Mouse (Mus musculus) heart, postnatal 0 days (tissue): ENCODE data around the gene Cmc2. TPM values are rescaled to one million over a fixed set of nuclear protein-coding genes. Genes with fewer than 3 reads are reported as not detected.

Experiments used
- ATAC-seq: fragments of 200-750 bp; cut with Nextera tagmentation; 2 replicates; pipeline ENCODE4 v1.8.0; 2017; ENCODE audit warnings: low read depth, moderate number of reproducible peaks, moderate library complexity; ENCODE audit not compliant: insufficient read depth
- DNase-seq: peaks from one replicate; pipeline ENCODE4 v3.0.0-alpha.2; 2016; ENCODE audit warnings: low spot score
- H3K27ac ChIP-seq: fragments of 300-500 bp; sonication (generic); 2 replicates; pipeline ENCODE4 v1.5.1; 2014; ENCODE audit warnings: low read depth, mild to moderate bottlenecking
- H3K27me3 ChIP-seq: fragments of 300-500 bp; sonication (generic); 2 replicates; pipeline ENCODE4 v1.6.1; 2014; ENCODE audit warnings: low read length, mixed read lengths; ENCODE audit not compliant: control insufficient read depth, insufficient read depth
- H3K36me3 ChIP-seq: fragments of 300-500 bp; sonication (generic); replicated peaks from 2 replicates; pipeline ENCODE4 v1.6.1; 2014; ENCODE audit warnings: low read length, mixed read lengths; ENCODE audit not compliant: control insufficient read depth, insufficient read depth
- H3K4me1 ChIP-seq: fragments of 300-500 bp; sonication (generic); 2 replicates; pipeline ENCODE4 v1.6.1; 2014; ENCODE audit warnings: antibody characterized with exemption; ENCODE audit not compliant: control insufficient read depth, insufficient read depth
- H3K4me2 ChIP-seq: fragments of 300-500 bp; sonication (generic); 2 replicates; pipeline ENCODE4 v1.6.1; 2014; ENCODE audit warnings: low read depth, mild to moderate bottlenecking, low read length, moderate library complexity
- H3K4me3 ChIP-seq: fragments of 300-500 bp; sonication (generic); 2 replicates; pipeline ENCODE4 v1.5.1; 2014; ENCODE audit warnings: low read depth, low read length
- H3K9ac ChIP-seq: fragments of 300-500 bp; sonication (generic); replicated peaks from 2 replicates; pipeline ENCODE4 v1.6.1; 2014; ENCODE audit warnings: low read depth, low read length, mixed read lengths
- H3K9me3 ChIP-seq: fragments of 300-500 bp; sonication (generic); replicated peaks from 2 replicates; pipeline ENCODE4 v1.6.1; 2016; ENCODE audit warnings: low read length; ENCODE audit not compliant: control insufficient read depth
- CTCF ChIP-seq: IDR thresholded peaks from 2 replicates; pipeline ENCODE4 v1.5.1; 2016; ENCODE audit warnings: antibody characterized with exemption, control low read depth, low read depth
- EP300 ChIP-seq: IDR thresholded peaks from 2 replicates; pipeline ENCODE4 v1.6.1; 2016; ENCODE audit warnings: antibody characterized with exemption, low read depth
- WGBS: fragments of 180-500 bp; shearing (Covaris S2); extraction: QIAGEN DNeasy Blood & Tissue Kit; methylation state at CpG from one replicate; pipeline ENCODE4 v1.1.7; 2014; 5-methylcytosine and 5-hydroxymethylcytosine counted together
- polyA plus RNA-seq: library from polyadenylated mRNA; unstranded; fragments of >200 nt; fragmentation: Nextera tagmentation; extraction: Ambion mirVana; gene quantifications from 2 replicates; pipeline ENCODE4 v1.2.1, GENCODE M21; 2015
- total RNA-seq: library from RNA; depleted of rRNA; stranded (reverse); fragments of >200 nt; gene quantifications from 2 replicates; pipeline ENCODE4 v1.2.3, GENCODE M21; 2014; ENCODE audit warnings: low replicate concordance

Gene Cmc2
- total and polyA plus RNA-seq, 2 experiments from 2014 or later = 37.2 to 139 TPM

GRCm38 (mm10) chr8:116943555-116944384 lies 22.5 kb upstream of the Cmc2 start:
- H3K4me2 ChIP-seq = peak overlapping the region; percentile 93
- peak overlapping the region; percentile 63 for H3K27ac ChIP-seq
- peaks cover 31% of the 10 kb centered on the region for H3K4me1 ChIP-seq
- no peaks in the 10 kb centered on the region for H3K27me3 ChIP-seq
- peak overlapping the region; percentile 99 for H3K4me3 ChIP-seq
- under 1% methylated on average over 45 of the region's 62 CpGs for WGBS
- no peaks in the 10 kb centered on the region for H3K9me3 ChIP-seq
- H3K36me3 ChIP-seq = no peaks in the 10 kb centered on the region
- TF ChIP-seq EP300 = no peak
- no peak for TF ChIP-seq CTCF
- ATAC-seq (peak; percentile 30), DNase-seq (peak; percentile 30)
- peak overlapping the region; percentile 94 for H3K9ac ChIP-seq

GRCm38 (mm10) chr8:116943161-116943554 lies 21.9 kb upstream of the Cmc2 start, which contains the start of gene Atmin:
Gene Atmin, plus strand, starts transcription at chr8:116943393.
- Histone ChIP-seq H3K27me3 (no peaks in the 10 kb centered on the region), H3K4me3 (peak within 1 kb of the TSS; percentile 99), H3K27ac (peak within 1 kb of the TSS; percentile 63), H3K9ac (peak within 1 kb of the TSS; percentile 94), H3K9me3 (no peaks in the 10 kb centered on the region), H3K4me2 (peak within 1 kb of the TSS; percentile 93), H3K36me3 (peaks cover 5% of the 10 kb centered on the region; the same call in 1 of the 2 replicates), H3K4me1 (peaks cover 31% of the 10 kb centered on the region)
- peak; percentile 58 for TF ChIP-seq CTCF
- no peak for TF ChIP-seq EP300
- peak; percentile 89 for ATAC-seq
- under 1% methylated on average over 28 of the region's 46 CpGs for WGBS
- peak; percentile 85 for DNase-seq

- WGBS = 63% methylated on average over 12 of the region's 12 CpGs
- H3K9ac ChIP-seq = no peak overlapping the region
- peaks cover 11% of the 10 kb centered on the region; the same call in 1 of the 2 replicates for H3K36me3 ChIP-seq
- DNase-seq (no peak), ATAC-seq (no peak)
- H3K9me3 ChIP-seq = no peaks in the 10 kb centered on the region
- H3K4me1 ChIP-seq = peaks cover 26% of the 10 kb centered on the region
- H3K27me3 ChIP-seq = no peaks in the 10 kb centered on the region
- TF ChIP-seq EP300 (no peak), CTCF (no peak)
- no peak overlapping the region for H3K4me3 ChIP-seq
- H3K4me2 ChIP-seq = no peak overlapping the region; the same call in 1 of the 2 replicates
- H3K27ac ChIP-seq = no peak overlapping the region
Observed at GRCm38 (mm10) chr8:116942284-116943058, 21.2 kb upstream of the Cmc2 start.

- no peak for ATAC-seq
- H3K9me3 ChIP-seq = no peaks in the 10 kb centered on the region
- H3K27ac ChIP-seq = no peak overlapping the region
- H3K27me3 ChIP-seq = no peaks in the 10 kb centered on the region
- no peak overlapping the region for H3K4me3 ChIP-seq
- H3K4me2 ChIP-seq = no peak overlapping the region
- DNase-seq = no peak
- H3K36me3 ChIP-seq = peaks cover 71% of the 10 kb centered on the region
- TF ChIP-seq EP300 = no peak
- no peak for TF ChIP-seq CTCF
- 87% methylated on average over 6 of the region's 6 CpGs for WGBS
- no peak overlapping the region for H3K9ac ChIP-seq
- H3K4me1 ChIP-seq = no peaks in the 10 kb centered on the region
Observed at GRCm38 (mm10) chr8:116935506-116935905, 14.3 kb upstream of the Cmc2 start.

- WGBS = 92% methylated on average over 4 of the region's 4 CpGs
- Histone ChIP-seq H3K4me3 (no peak overlapping the region), H3K9ac (no peak overlapping the region), H3K4me2 (no peak overlapping the region), H3K27ac (no peak overlapping the region), H3K9me3 (no peaks in the 10 kb centered on the region), H3K27me3 (no peaks in the 10 kb centered on the region), H3K4me1 (no peaks in the 10 kb centered on the region), H3K36me3 (peaks cover 71% of the 10 kb centered on the region)
- DNase-seq (no peak), ATAC-seq (no peak)
- TF ChIP-seq EP300 (no peak), CTCF (no peak)
Observed at GRCm38 (mm10) chr8:116934976-116935375, 13.7 kb upstream of the Cmc2 start.
